Mouse (Mus musculus) cortical plate, adult 2 months (tissue): ENCODE measurements around the gene Erg28. TPM values are rescaled to one million over a fixed set of nuclear protein-coding genes. Genes with fewer than 3 reads are reported as not detected.

Experiments used
- H3K27ac ChIP-seq: fragments of 200-500 bp; 2 replicates; pipeline ENCODE4 v1.5.1; 2012; ENCODE audit warnings: low read length, control low read depth, inconsistent platforms; ENCODE audit not compliant: insufficient read depth
- H3K4me1 ChIP-seq: fragments of 200-500 bp; 2 replicates; pipeline ENCODE4 v1.6.1; 2011; ENCODE audit warnings: low read length; ENCODE audit not compliant: control insufficient read depth, insufficient read depth
- H3K4me3 ChIP-seq: fragments of 200-500 bp; 2 replicates; pipeline ENCODE4 v1.5.1; 2011; ENCODE audit warnings: mild to moderate bottlenecking, low read length, control low read depth; ENCODE audit not compliant: insufficient read depth
- CTCF ChIP-seq: fragments of 200-500 bp; IDR thresholded peaks from 2 replicates; pipeline ENCODE4 v1.5.1; 2011; ENCODE audit warnings: mild to moderate bottlenecking, control low read depth, low read length; ENCODE audit not compliant: insufficient read depth; ENCODE audit errors: extremely low read depth
- POLR2A ChIP-seq: fragments of 200-500 bp; IDR thresholded peaks from 2 replicates; pipeline ENCODE4 v1.6.1; 2011; ENCODE audit warnings: mild to moderate bottlenecking, low read length, control low read depth; ENCODE audit not compliant: insufficient read depth; ENCODE audit errors: extremely low read depth
- polyA plus RNA-seq: library from polyadenylated mRNA; depleted of rRNA; stranded (reverse); fragments of >200 nt; gene quantifications from 2 replicates; pipeline ENCODE4 v1.2.3, GENCODE M21; 2012

Gene Erg28
- polyA plus RNA-seq, 1 experiment, result 59.0 TPM

DNA sequence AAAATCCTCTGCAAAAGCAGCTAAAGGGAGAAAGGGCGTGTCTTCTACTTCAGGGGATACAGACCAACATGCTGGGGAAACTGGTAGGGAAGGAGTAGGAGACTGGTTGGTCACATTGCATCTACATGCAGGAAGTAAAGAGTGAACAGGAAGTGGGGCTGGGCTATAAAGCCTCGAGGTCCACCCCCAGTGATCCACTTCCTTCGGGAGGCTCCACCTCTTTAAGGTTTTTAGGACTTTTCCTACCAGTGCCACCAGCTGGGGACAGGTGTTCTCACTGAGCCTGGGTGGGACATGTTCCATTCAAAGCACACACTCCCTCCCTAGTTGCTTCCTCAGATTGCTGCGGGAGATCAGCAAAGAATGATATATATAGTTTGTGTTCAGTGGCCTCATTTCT is 29.5 kb upstream of the Erg28 start:
- Histone ChIP-seq H3K27ac (no peak overlapping the region), H3K4me1 (no peaks in the 10 kb centered on the region), H3K4me3 (no peak overlapping the region)
- TF ChIP-seq POLR2A, result no peak
- TF ChIP-seq CTCF, result no peak

DNA sequence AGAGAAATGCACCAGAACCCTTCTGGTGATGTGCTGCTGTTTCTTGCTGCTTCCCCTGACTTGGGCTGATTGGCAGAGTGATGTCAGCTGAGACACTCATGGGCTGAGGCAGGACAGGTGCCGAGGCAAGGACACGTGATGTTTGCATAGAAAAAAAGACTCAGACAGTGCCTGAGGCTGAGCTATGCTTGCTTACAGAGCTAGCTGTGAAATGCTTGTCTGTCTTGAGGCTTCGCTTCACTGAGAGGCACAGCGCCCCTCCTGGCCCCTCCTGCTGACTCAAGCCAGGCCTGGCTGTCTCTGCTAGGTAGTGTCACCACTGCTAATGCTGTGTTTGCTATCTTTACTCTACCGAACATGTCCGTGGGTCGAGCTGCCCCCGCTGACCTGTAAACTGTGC is 26.3 kb upstream of the Erg28 start:
- no peaks in the 10 kb centered on the region for H3K4me1 ChIP-seq
- TF ChIP-seq POLR2A (no peak), CTCF (no peak)
- no peak overlapping the region for H3K4me3 ChIP-seq

DNA sequence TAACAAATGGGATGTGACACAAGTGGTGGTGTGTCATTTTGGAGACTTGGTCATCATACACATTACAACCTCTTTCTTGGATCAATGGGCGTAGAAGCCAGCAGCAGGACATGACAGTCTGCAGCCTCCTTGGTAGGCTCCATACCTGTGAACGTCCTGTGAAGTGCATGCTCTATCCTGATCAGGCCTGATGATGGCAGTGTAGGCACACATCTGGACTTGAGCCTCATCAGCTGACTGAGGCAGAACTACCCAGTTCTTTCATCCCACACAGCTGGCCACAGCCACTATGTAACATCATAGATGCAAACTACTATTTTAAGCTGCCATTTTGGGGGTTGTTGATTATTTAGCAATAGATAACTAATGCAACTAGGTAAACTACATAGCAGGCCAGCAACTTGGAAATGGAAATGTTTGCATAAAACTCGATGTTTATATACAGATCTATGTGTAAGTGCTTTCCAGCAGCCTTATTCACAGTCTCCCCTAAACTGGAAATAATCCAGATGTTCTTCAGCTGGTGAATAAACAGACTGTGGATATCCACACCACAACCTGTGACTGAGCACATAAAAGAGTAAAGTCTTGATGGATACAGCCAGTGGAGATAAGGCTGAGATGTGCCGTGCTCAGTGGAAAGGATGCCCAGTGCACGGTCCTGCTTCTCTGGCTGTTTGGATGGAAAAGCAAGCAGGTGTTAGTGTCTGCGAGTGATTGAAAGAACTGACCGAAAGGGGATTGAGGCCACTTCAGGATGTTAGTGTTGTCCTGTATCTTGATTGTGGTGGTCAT is 24.0 kb upstream of the Erg28 start:
- Histone ChIP-seq H3K27ac (no peak overlapping the region), H3K4me1 (no peaks in the 10 kb centered on the region), H3K4me3 (no peak overlapping the region)
- TF ChIP-seq POLR2A (no peak), CTCF (peak; percentile 72)

More for the DNA sequence above, 26.3 kb upstream of the Erg28 start:
- no peak overlapping the region for H3K27ac ChIP-seq

DNA sequence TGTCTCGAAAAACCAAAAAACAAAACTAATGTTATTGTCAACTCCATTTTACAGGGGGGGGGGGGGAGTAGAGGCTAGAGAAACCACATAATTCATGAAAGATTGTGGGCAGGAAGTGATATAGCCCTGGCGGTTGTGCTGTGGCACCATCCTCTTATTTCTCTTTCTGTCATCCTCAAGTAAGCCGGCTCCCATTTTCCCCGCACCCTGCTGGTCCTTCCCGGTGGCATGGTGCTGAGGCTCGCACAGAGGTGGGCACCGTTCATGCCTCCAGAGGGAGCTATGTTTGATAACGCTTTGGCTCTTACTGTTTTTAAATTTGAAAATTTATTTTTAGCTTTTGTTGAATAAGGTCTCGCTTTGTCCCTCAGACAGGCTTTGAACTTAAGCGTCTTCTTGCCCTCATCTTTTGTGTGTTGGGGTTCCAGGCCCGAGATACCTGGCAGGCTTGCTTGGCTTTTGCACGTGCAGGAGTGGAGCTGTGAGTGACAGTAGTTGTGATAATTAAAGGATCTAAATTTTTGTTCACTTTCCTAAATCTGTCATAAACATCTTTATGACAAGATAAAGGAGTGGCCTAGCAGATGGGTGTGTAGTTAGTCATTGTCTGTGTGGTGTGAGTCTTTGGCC is 15.1 kb upstream of the Erg28 start:
- Histone ChIP-seq H3K4me1 (no peaks in the 10 kb centered on the region), H3K27ac (no peak overlapping the region), H3K4me3 (no peak overlapping the region)
- TF ChIP-seq CTCF (no peak), POLR2A (no peak)

DNA sequence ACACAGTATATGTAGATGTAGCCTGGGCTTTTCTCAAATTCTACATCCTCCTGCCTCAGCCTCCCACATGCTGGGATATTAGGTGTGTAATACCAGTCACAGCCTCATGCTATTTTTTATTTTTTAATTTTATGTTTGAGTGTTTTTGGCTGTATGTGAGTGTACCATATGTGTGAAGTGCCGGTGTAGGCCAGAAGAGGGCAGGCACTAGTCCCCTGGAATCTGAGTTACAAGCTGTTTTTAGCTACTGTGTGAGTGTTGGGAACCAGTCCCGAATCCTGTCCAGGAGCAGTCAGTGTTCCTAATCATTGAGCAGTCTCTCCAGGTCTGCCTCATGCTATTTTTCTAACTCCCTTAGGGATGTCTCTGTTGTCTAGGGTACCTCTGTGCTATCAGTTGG is 13.4 kb upstream of the Erg28 start:
- no peak overlapping the region for H3K4me3 ChIP-seq
- TF ChIP-seq POLR2A, result no peak
- no peaks in the 10 kb centered on the region for H3K4me1 ChIP-seq
- H3K27ac ChIP-seq, result no peak overlapping the region

DNA sequence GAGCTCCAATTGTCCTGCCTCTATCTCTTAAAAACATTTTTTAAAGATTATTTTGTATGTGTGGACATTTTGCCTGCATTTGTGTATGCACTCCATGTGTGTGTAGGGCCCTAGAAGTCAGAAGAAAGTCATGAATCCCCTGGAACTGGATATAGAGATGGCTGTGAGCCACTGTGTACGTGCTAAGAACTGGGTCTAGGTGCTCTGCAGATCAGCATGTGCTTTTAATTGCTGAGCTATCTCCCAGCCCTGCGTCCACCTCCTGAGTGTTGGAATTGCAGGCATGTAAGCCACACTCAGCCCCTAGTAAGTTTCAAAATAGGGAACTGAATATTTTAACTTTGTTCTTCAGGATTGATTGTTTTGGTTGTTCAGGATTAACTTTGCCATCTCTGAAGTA is 10.2 kb upstream of the Erg28 start:
- Histone ChIP-seq H3K4me3 (no peak overlapping the region), H3K27ac (no peak overlapping the region), H3K4me1 (no peaks in the 10 kb centered on the region)
- TF ChIP-seq CTCF (no peak), POLR2A (no peak)

DNA sequence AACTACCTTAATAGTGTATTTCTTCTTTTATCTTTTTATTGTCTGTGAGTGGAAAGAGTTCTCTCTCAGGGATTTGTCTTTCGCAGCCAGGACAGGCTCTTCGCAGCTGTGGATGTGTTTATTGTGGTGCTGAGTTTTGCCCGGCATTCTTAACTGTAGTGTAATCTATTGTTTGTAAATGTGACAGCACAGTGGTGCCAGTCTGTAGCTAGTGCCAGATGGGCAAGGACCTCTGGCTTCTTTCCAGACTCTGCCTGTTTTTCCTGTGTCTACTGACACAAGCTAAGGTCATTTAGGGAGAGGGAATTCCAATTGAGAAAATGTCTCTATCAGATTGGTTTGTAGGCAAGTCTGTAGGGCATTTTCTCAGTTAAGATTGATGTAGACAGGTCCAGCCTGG is 6.3 kb upstream of the Erg28 start:
- no peak for TF ChIP-seq POLR2A
- no peak for TF ChIP-seq CTCF
- Histone ChIP-seq H3K4me1 (no peaks in the 10 kb centered on the region), H3K27ac (no peak overlapping the region), H3K4me3 (no peak overlapping the region)

DNA sequence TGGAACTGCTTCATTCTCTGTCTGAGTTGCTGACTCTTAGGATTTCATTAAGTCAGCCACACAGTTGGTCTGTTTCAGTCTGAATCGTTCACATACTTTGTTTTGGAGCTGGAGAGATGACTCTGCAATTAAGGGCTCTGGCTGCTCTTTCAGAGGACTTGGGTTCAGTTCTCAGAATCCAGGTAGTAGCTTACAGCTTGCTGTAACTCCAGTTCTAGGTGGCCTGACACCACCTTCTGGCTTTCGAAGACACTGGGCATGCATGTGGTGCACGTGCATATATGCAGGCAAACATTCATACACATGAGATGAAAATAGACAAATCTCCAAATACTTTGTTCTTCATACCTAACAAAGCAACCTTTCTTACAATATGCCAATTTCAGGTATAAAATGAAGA is 5.5 kb upstream of the Erg28 start:
- H3K27ac ChIP-seq, result no peak overlapping the region
- H3K4me1 ChIP-seq, result no peaks in the 10 kb centered on the region
- TF ChIP-seq POLR2A (no peak), CTCF (no peak)
- no peak overlapping the region for H3K4me3 ChIP-seq

DNA sequence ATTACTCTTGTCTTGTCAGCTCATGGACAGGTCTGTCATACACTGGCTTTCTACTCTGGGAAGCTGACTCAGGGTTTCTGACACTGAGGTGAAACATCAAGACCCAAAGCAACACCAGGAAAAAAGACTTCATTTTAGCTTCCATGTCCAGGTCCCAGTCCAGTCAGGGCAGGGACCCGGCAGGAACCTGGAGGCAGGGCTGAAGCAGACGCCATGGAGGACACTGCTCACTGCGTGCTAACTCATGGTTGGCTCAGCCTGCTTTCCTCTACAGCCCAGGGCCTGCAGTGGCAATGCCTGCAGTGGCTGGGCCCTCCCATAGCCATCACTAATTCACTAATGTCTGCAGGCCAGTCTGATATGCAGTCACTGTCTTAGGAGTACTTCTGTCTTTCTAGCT is 4.5 kb upstream of the Erg28 start:
- Histone ChIP-seq H3K4me1 (no peaks in the 10 kb centered on the region), H3K4me3 (no peak overlapping the region)
- TF ChIP-seq POLR2A (no peak), CTCF (no peak)

DNA sequence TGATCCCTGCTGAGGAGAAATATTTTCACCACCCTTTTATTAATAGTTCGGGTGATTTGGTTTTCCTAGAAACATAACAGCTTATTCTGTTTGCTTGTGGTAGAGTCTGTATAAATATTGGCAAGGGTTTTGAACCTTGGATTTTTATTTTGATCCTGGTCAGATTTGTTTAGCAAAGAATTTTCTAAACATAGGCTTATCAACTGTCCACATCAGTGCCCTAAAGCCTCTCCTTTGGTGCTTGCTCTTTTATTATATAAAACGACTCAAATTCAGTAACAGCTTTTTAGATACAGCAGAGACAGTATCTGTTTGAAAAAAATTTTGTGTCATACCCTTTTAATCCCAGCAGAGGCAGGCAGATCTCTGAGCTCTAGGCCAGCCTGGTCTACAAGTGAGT is 1.5 kb upstream of the Erg28 start:
- Histone ChIP-seq H3K4me3 (no peak overlapping the region; the same call in 1 of the 2 replicates), H3K27ac (no peak overlapping the region), H3K4me1 (peaks cover 1% of the 10 kb centered on the region; the same call in 1 of the 2 replicates)
- TF ChIP-seq CTCF (no peak), POLR2A (no peak)

More for the DNA sequence above, 4.5 kb upstream of the Erg28 start:
- H3K27ac ChIP-seq, result no peak overlapping the region
